Comparison of ENCODE assay signal across 7 mouse cellular contexts in the genomic region with DNA sequence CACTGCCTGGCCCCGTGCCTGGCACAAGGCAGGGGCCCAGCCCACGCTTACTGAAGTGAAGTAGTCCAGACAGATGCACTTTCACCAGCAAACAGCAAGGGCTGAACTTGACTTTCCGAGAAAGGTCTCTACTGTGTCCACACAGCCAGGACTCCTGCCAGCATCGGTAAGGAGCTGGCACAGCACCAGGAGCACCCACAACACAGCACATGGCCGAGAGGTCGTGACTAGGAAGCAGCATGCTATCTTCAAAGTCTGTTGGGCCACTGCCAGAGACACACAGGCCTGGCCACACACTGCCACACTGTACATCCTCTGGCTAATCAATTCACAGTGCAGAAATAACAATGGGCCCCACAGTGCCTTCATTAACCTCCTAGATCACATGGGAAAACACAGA.
A peak's percentile ranks its signal among the peaks of the same experiment; 100 is the strongest.
DNase-seq lines count a peak whose midpoint lies in the region; ATAC-seq lines count a peak whose summit lies in the region.

No protein-coding gene starts in this region.

- WGBS in stomach, embryonic 14.5 days: 22% methylated on average over 6 of the region's 6 CpGs
- 59% methylated on average over 6 of the region's 6 CpGs for WGBS in forebrain, embryonic 13.5 days

- no peak overlapping the region for H3K4me3 ChIP-seq in stomach, embryonic 14.5 days (ENCODE audit: low read depth, low read length)
- H3K4me3 ChIP-seq in forebrain, embryonic 13.5 days: no peak overlapping the region

- H3K27me3 ChIP-seq in stomach, embryonic 14.5 days (ENCODE audit: control insufficient read depth, insufficient read depth, low read length): no peaks in the 10 kb centered on the region
- no peaks in the 10 kb centered on the region for H3K27me3 ChIP-seq in forebrain, embryonic 13.5 days

- peaks cover 45% of the 10 kb centered on the region for H3K4me1 ChIP-seq in stomach, embryonic 14.5 days (ENCODE audit: control insufficient read depth, insufficient read depth, low read length)
- H3K4me1 ChIP-seq in forebrain, embryonic 13.5 days: peaks cover 10% of the 10 kb centered on the region; the same call in 1 of the 2 replicates

- H3K36me3 ChIP-seq in stomach, embryonic 14.5 days (ENCODE audit: control insufficient read depth, insufficient read depth, low read length): no peaks in the 10 kb centered on the region
- no peaks in the 10 kb centered on the region for H3K36me3 ChIP-seq in forebrain, embryonic 13.5 days (ENCODE audit: poor library complexity, severe bottlenecking)

- no peak; the same call in 1 of the 2 replicates for ATAC-seq in stomach, embryonic 14.5 days (ENCODE audit: insufficient number of reproducible peaks, insufficient read depth, low FRiP score, low read depth)
- ATAC-seq in monocyte, adult 5-6 weeks (replicated peaks; ENCODE audit: insufficient number of reproducible peaks, low FRiP score, low TSS enrichment, poor library complexity, severe bottlenecking): no peak
- ATAC-seq in forebrain, embryonic 13.5 days: no peak

- peak overlapping the region; percentile 68 for H3K27ac ChIP-seq in stomach, embryonic 14.5 days (ENCODE audit: low read length)
- no peak overlapping the region for H3K27ac ChIP-seq in forebrain, embryonic 13.5 days

- no peak overlapping the region for H3K9ac ChIP-seq in stomach, embryonic 14.5 days (replicated peaks; ENCODE audit: low read depth, low read length)
- no peak overlapping the region for H3K9ac ChIP-seq in forebrain, embryonic 13.5 days

- H3K9me3 ChIP-seq in stomach, embryonic 14.5 days (ENCODE audit: control insufficient read depth, low read depth, low read length): no peaks in the 10 kb centered on the region
- H3K9me3 ChIP-seq in forebrain, embryonic 13.5 days (replicated peaks): no peaks in the 10 kb centered on the region

- DNase-seq in ovary, postnatal 36 days (ENCODE audit: low spot score): peak; percentile 38
- DNase-seq in ovary, adult 18-20 months (ENCODE audit: low spot score): no peak
- DNase-seq in heart, adult 8-10 months (ENCODE audit: low spot score): peak; percentile 54
- peak; percentile 89 for DNase-seq in kidney, adult 9 months

- no peak overlapping the region for H3K4me2 ChIP-seq in stomach, embryonic 14.5 days (replicated peaks; ENCODE audit: low read depth, low read length)
- no peak overlapping the region for H3K4me2 ChIP-seq in forebrain, embryonic 13.5 days
